Mouse (Mus musculus): ENCODE results near the gene Itgb7. TPM values are rescaled to one million over a fixed set of nuclear protein-coding genes. Genes with fewer than 3 reads are reported as not detected.

Itgb7 gene
- polyA plus RNA-seq (2012; rRNA removed), result 4.6 and 5.6 TPM in 2 replicates

- DNase-seq (ENCODE audit: low read depth), result no peak
Measured at GRCm38 (mm10) chr15:102231748-102232147, at the start of gene Itgb7. Itgb7 (minus strand) TSS chr15:102231944.

GRCm38 (mm10) chr15:102280623-102281022, 48.9 kb upstream of the Itgb7 start:
- DNase-seq (ENCODE audit: low read depth), result no peak

GRCm38 (mm10) chr15:102279783-102280520, 48.2 kb upstream of the Itgb7 start:
- no peak for DNase-seq (ENCODE audit: low read depth)

GRCm38 (mm10) chr15:102279092-102279782, 47.5 kb upstream of the Itgb7 start, which contains the start of gene Mfsd5:
Mfsd5 (plus strand) TSS chr15:102279454.
- no peak for DNase-seq (ENCODE audit: low read depth)

- no peak for DNase-seq (ENCODE audit: low read depth)
Measured at GRCm38 (mm10) chr15:102278726-102279091, 47.0 kb upstream of the Itgb7 start.

GRCm38 (mm10) chr15:102273982-102274716, 42.4 kb upstream of the Itgb7 start:
- DNase-seq (ENCODE audit: low read depth), result no peak

- no peak for DNase-seq (ENCODE audit: low read depth)
Measured at GRCm38 (mm10) chr15:102271441-102271840, 39.7 kb upstream of the Itgb7 start.

- no peak for DNase-seq (ENCODE audit: low read depth)
Measured at GRCm38 (mm10) chr15:102270274-102270960, 38.7 kb upstream of the Itgb7 start, which contains the start of gene Gm9918. Gm9918 (plus strand) TSS chr15:102270563.

- no peak for DNase-seq (ENCODE audit: low read depth)
Measured at GRCm38 (mm10) chr15:102265548-102265947, 33.8 kb upstream of the Itgb7 start.

GRCm38 (mm10) chr15:102263037-102263436, 31.3 kb upstream of the Itgb7 start:
- no peak for DNase-seq (ENCODE audit: low read depth)

GRCm38 (mm10) chr15:102262582-102262981, 30.8 kb upstream of the Itgb7 start:
- no peak for DNase-seq (ENCODE audit: low read depth)

- DNase-seq (ENCODE audit: low read depth), result no peak
Measured at GRCm38 (mm10) chr15:102258581-102259253, 27.0 kb upstream of the Itgb7 start.

GRCm38 (mm10) chr15:102258076-102258470, 26.3 kb upstream of the Itgb7 start:
- DNase-seq (ENCODE audit: low read depth), result no peak

- DNase-seq (ENCODE audit: low read depth), result no peak
Measured at GRCm38 (mm10) chr15:102257202-102258075, 25.7 kb upstream of the Itgb7 start, which contains the start of gene Rarg. Rarg (minus strand) TSS chr15:102257517.

GRCm38 (mm10) chr15:102256431-102257201, 24.9 kb upstream of the Itgb7 start:
- no peak for DNase-seq (ENCODE audit: low read depth)

- no peak for DNase-seq (ENCODE audit: low read depth)
Measured at GRCm38 (mm10) chr15:102255547-102256255, 24.0 kb upstream of the Itgb7 start.

GRCm38 (mm10) chr15:102250521-102250920, 18.8 kb upstream of the Itgb7 start:
- DNase-seq (ENCODE audit: low read depth), result no peak

- no peak for DNase-seq (ENCODE audit: low read depth)
Measured at GRCm38 (mm10) chr15:102249967-102250366, 18.2 kb upstream of the Itgb7 start.

- no peak for DNase-seq (ENCODE audit: low read depth)
Measured at GRCm38 (mm10) chr15:102249251-102249691, 17.5 kb upstream of the Itgb7 start.
